Mouse (Mus musculus): ENCODE results near the gene Esam. TPM values are rescaled to one million over a fixed set of nuclear protein-coding genes. Genes with fewer than 3 reads are reported as not detected.

Gene Esam
- polyA plus RNA-seq, 1 experiment from 2014 or later, result 83.1 TPM

GRCm38 (mm10) chr9:37504348-37504747, 23.5 kb upstream of the Esam start:
- ChIA-PET CTCF (interaction anchor here (1.2 kb wide), 1 partner anchor 8 kb away, joined by 3 read pairs; no protein-coding TSS in a partner anchor), POLR2A (interaction anchor here (1.0 to 1.2 kb wide), 2 partner anchors 9 to 39 kb away, joined by 3 read pairs; no protein-coding TSS in a partner anchor)
- no peak for DNase-seq (ENCODE audit: low read depth, low spot score)
- TF ChIP-seq CTCF (IDR thresholded peaks at IDR 0.05), result peak; percentile 26
- in situ Hi-C loops (cut with MboI; ENCODE audit: low pct_unique_long_range_greater_than_20kb), result loop anchor here (25.0 kb wide), 1 partner anchor 742 kb away; the partner anchor contains the start of gene Stt3a
- H3K27me3 ChIP-seq, result no peaks in the 10 kb centered on the region
- ATAC-seq, result no peak

- TF ChIP-seq CTCF (IDR thresholded peaks at IDR 0.05), result no peak
- DNase-seq (ENCODE audit: low read depth, low spot score) (no peak), ATAC-seq (no peak)
- CTCF ChIA-PET, result interaction anchor here (1.5 kb wide), 1 partner anchor 12 kb away, joined by 6 read pairs; no protein-coding TSS in a partner anchor
- POLR2A ChIA-PET, result no interaction called here
- no peaks in the 10 kb centered on the region for H3K27me3 ChIP-seq
- in situ Hi-C loops (cut with MboI; ENCODE audit: low pct_unique_long_range_greater_than_20kb), result loop anchor here (25.0 kb wide), 1 partner anchor 744 kb away; the partner anchor contains the start of gene Stt3a
Observed at GRCm38 (mm10) chr9:37506023-37506422, 21.9 kb upstream of the Esam start.

GRCm38 (mm10) chr9:37512097-37512496, 15.8 kb upstream of the Esam start:
- TF ChIP-seq CTCF (IDR thresholded peaks at IDR 0.05), result peak; percentile 31
- CTCF ChIA-PET, result interaction anchor here (1.1 to 1.3 kb wide), 2 partner anchors 15 to 49 kb away, joined by 3 read pairs; no protein-coding TSS in a partner anchor
- H3K27me3 ChIP-seq, result no peaks in the 10 kb centered on the region
- DNase-seq (ENCODE audit: low read depth, low spot score), result no peak
- ATAC-seq, result no peak
- in situ Hi-C loops (cut with MboI; ENCODE audit: low pct_unique_long_range_greater_than_20kb), result loop anchor here (25.0 kb wide), 1 partner anchor 750 kb away; the partner anchor contains the start of gene Stt3a
- POLR2A ChIA-PET, result no interaction called here

GRCm38 (mm10) chr9:37514456-37514855, 13.4 kb upstream of the Esam start:
- ChIA-PET CTCF (interaction anchor here (1.1 to 1.8 kb wide), 5 partner anchors 12 to 22 kb away, joined by 3 to 5 read pairs (median 4); no protein-coding TSS in a partner anchor), POLR2A (interaction anchor here (1.1 kb wide), 1 partner anchor 10 kb away, joined by 3 read pairs; no protein-coding TSS in a partner anchor)
- H3K27me3 ChIP-seq, result no peaks in the 10 kb centered on the region
- no peak for ATAC-seq
- no peak for TF ChIP-seq CTCF (IDR thresholded peaks at IDR 0.05)
- DNase-seq (ENCODE audit: low read depth, low spot score), result no peak
- in situ Hi-C loops (cut with MboI; ENCODE audit: low pct_unique_long_range_greater_than_20kb), result loop anchor here (25.0 kb wide), 1 partner anchor 752 kb away; the partner anchor contains the start of gene Stt3a

- ChIA-PET POLR2A (no interaction called here), CTCF (interaction anchor here (1.0 to 2.1 kb wide), 3 partner anchors 11 to 27 kb away, joined by 3 to 6 read pairs (median 3); no protein-coding TSS in a partner anchor)
- TF ChIP-seq CTCF (IDR thresholded peaks at IDR 0.05), result no peak
- ATAC-seq (peak; percentile 47), DNase-seq (ENCODE audit: low read depth, low spot score) (no peak)
- in situ Hi-C loops (cut with MboI; ENCODE audit: low pct_unique_long_range_greater_than_20kb), result loop anchor here (25.0 kb wide), 1 partner anchor 755 kb away; the partner anchor contains the start of gene Stt3a
- H3K27me3 ChIP-seq, result no peaks in the 10 kb centered on the region
Observed at GRCm38 (mm10) chr9:37517467-37517866, 10.4 kb upstream of the Esam start.

- ATAC-seq (no peak), DNase-seq (ENCODE audit: low read depth, low spot score) (no peak)
- H3K27me3 ChIP-seq, result no peaks in the 10 kb centered on the region
- ChIA-PET POLR2A (no interaction called here), CTCF (interaction anchor here (1.4 to 2.1 kb wide), 2 partner anchors 12 to 26 kb away, joined by 3 to 6 read pairs; no protein-coding TSS in a partner anchor)
- TF ChIP-seq CTCF (IDR thresholded peaks at IDR 0.05), result no peak
- in situ Hi-C loops (cut with MboI; ENCODE audit: low pct_unique_long_range_greater_than_20kb), result loop anchor here (25.0 kb wide), 1 partner anchor 757 kb away; the partner anchor contains the start of gene Stt3a
Observed at GRCm38 (mm10) chr9:37518991-37519390, 8.9 kb upstream of the Esam start.

- in situ Hi-C loops (cut with MboI; ENCODE audit: low pct_unique_long_range_greater_than_20kb), result loop anchor here (25.0 kb wide), 1 partner anchor 758 kb away; the partner anchor contains the start of gene Stt3a
- no peak for DNase-seq (ENCODE audit: low read depth, low spot score)
- no peaks in the 10 kb centered on the region for H3K27me3 ChIP-seq
- POLR2A ChIA-PET, result no interaction called here
- no peak for ATAC-seq
- CTCF ChIA-PET, result interaction anchor here (1.2 to 1.4 kb wide), 2 partner anchors 25 to 57 kb away, joined by 3 read pairs; no protein-coding TSS in a partner anchor
- TF ChIP-seq CTCF (IDR thresholded peaks at IDR 0.05), result no peak
Observed at GRCm38 (mm10) chr9:37519995-37520394, 7.9 kb upstream of the Esam start.

GRCm38 (mm10) chr9:37525461-37525860, 2.4 kb upstream of the Esam start:
- in situ Hi-C loops (cut with MboI; ENCODE audit: low pct_unique_long_range_greater_than_20kb), result loop anchor here (5.0 kb wide), 1 partner anchor 63 kb away; no protein-coding TSS in a partner anchor
- DNase-seq (ENCODE audit: low read depth, low spot score), result no peak
- ChIA-PET POLR2A (interaction anchor here (0.6 to 1.2 kb wide), 2 partner anchors 13 to 128 kb away, joined by 3 read pairs; partner anchors contain the start of gene Vsig2), CTCF (interaction anchor here (1.3 kb wide), 1 partner anchor 84 kb away, joined by 3 read pairs; no protein-coding TSS in a partner anchor)
- H3K27me3 ChIP-seq, result no peaks in the 10 kb centered on the region
- TF ChIP-seq CTCF (IDR thresholded peaks at IDR 0.05), result no peak
- no peak for ATAC-seq

- CTCF ChIA-PET, result interaction anchor here (0.9 to 1.5 kb wide), 4 partner anchors 13 to 83 kb away, joined by 3 to 6 read pairs (median 4); no protein-coding TSS in a partner anchor
- TF ChIP-seq CTCF (IDR thresholded peaks at IDR 0.05), result peak; percentile 54
- no peaks in the 10 kb centered on the region for H3K27me3 ChIP-seq
- ATAC-seq, result peak; percentile 85
- DNase-seq (ENCODE audit: low read depth, low spot score), result no peak
- POLR2A ChIA-PET, result interaction anchor here (0.6 to 1.2 kb wide), 2 partner anchors 12 to 64 kb away, joined by 3 read pairs; partner anchors contain the start of gene Vsig2
- in situ Hi-C loops (cut with MboI; ENCODE audit: low pct_unique_long_range_greater_than_20kb), result loop anchor here (5.0 kb wide), 1 partner anchor 64 kb away; no protein-coding TSS in a partner anchor
Observed at GRCm38 (mm10) chr9:37526443-37527395, 1.2 kb upstream of the Esam start.

All from Patski (cell line).